8 mouse cellular contexts compared by ENCODE assay signal in genomic region chr12:8344897-8345296, GRCm38 (mm10). TPM values are rescaled to one million over a fixed set of nuclear protein-coding genes. Genes with fewer than 3 reads are reported as not detected.
A peak's percentile ranks its signal among the peaks of the same experiment; 100 is the strongest.
DNase-seq lines count a peak whose midpoint lies in the region; ATAC-seq lines count a peak whose summit lies in the region.

No protein-coding gene starts in this region.

- no peaks in the 10 kb centered on the region for H3K9me3 ChIP-seq in kidney, embryonic 14.5 days (ENCODE audit: control insufficient read depth, low read length)
- H3K9me3 ChIP-seq in liver, embryonic 15.5 days (replicated peaks) = no peaks in the 10 kb centered on the region

- peaks cover 9% of the 10 kb centered on the region; the same call in 1 of the 2 replicates for H3K36me3 ChIP-seq in kidney, embryonic 14.5 days (ENCODE audit: control insufficient read depth, insufficient read depth, low read length)
- H3K36me3 ChIP-seq in liver, embryonic 15.5 days (replicated peaks) = no peaks in the 10 kb centered on the region

- H3K4me3 ChIP-seq in kidney, embryonic 14.5 days (ENCODE audit: low read length) = no peak overlapping the region
- H3K4me3 ChIP-seq in liver, embryonic 15.5 days (replicated peaks) = 0 out of 2 replicates have a peak overlapping the region, but pooled peaks have one; percentile 4

- WGBS in kidney, embryonic 14.5 days = 33% methylated on average over 9 of the region's 9 CpGs
- 12% methylated on average over 9 of the region's 9 CpGs for WGBS in liver, embryonic 15.5 days (ENCODE audit: insufficient replicate concordance)

- H3K27ac ChIP-seq in kidney, embryonic 14.5 days (ENCODE audit: low read depth, low read length) = peak overlapping the region; percentile 20; the same call in 1 of the 2 replicates
- H3K27ac ChIP-seq in liver, embryonic 15.5 days (replicated peaks) = peak overlapping the region; percentile 79

- peak; percentile 37; the same call in 1 of the 2 replicates for ATAC-seq in kidney, embryonic 14.5 days (ENCODE audit: low FRiP score, low TSS enrichment)
- ATAC-seq in liver, embryonic 15.5 days (ENCODE audit: insufficient read depth) = peak; percentile 41; the same call in 1 of the 2 replicates

- H3K4me1 ChIP-seq in kidney, embryonic 14.5 days (ENCODE audit: control insufficient read depth, insufficient read depth, low read length) = peaks cover 13% of the 10 kb centered on the region
- H3K4me1 ChIP-seq in liver, embryonic 15.5 days (replicated peaks) = peaks cover 5% of the 10 kb centered on the region

- H3K4me2 ChIP-seq in kidney, embryonic 14.5 days (replicated peaks; ENCODE audit: low read depth, low read length) = no peak overlapping the region
- H3K4me2 ChIP-seq in liver, embryonic 15.5 days = peak overlapping the region; percentile 25

- peak; percentile 70 to 77 for DNase-seq in adrenal gland, adult (ENCODE audit: inconsistent age in 2 of 2, low spot score in 1 of 2)
- no peak for DNase-seq in adrenal gland, postnatal 4 days (ENCODE audit: low spot score in 2 of 2)
- peak; percentile 90 for DNase-seq in 416B (ENCODE audit: low read depth)
- peak; percentile 73 to 90 for DNase-seq in heart, adult 18-20 months
- DNase-seq in right cerebral cortex, postnatal 36 days (ENCODE audit: low spot score in 2 of 2) = peak; percentile 82 to 89
- DNase-seq in cerebellum, adult 9-11 months = no peak

- 0 out of 2 replicates have a peak overlapping the region, but pooled peaks have one; percentile 12 for H3K9ac ChIP-seq in kidney, embryonic 14.5 days (ENCODE audit: low read depth, low read length)
- H3K9ac ChIP-seq in liver, embryonic 15.5 days = no peak overlapping the region

- no peaks in the 10 kb centered on the region for H3K27me3 ChIP-seq in kidney, embryonic 14.5 days (ENCODE audit: control insufficient read depth, insufficient read depth, low read length)
- no peaks in the 10 kb centered on the region for H3K27me3 ChIP-seq in liver, embryonic 15.5 days

RNA-seq across cellular contexts. Expression of gene Hs1bp3, which starts 31.7 kb away (rescaled TPM):
- total RNA-seq in adrenal gland, postnatal 4 days (2021) = 10 to 100 TPM; 17.0 to 18.5 TPM
- total RNA-seq in heart, adult 18-20 months (2021) = 10 to 100 TPM; 13.8 to 15.6 TPM
- 9.1 and 11.6 TPM in 2 replicates for polyA plus RNA-seq in kidney, embryonic 14.5 days (2014; fragmentation: Nextera tagmentation; extraction: Ambion mirVana)
- polyA plus RNA-seq in liver, embryonic 15.5 days (2015; fragmentation: Nextera tagmentation; extraction: Ambion mirVana) = 4.0 and 4.3 TPM in 2 replicates

RNA-seq across cellular contexts. Expression of gene Gdf7, which starts 43.1 kb away (rescaled TPM):
- under 1 TPM in 1 of 2 experiments, not detected in 1; 0.20 TPM for total RNA-seq in adrenal gland, postnatal 4 days (2021)
- under 1 TPM; 0.17 to 0.26 TPM for total RNA-seq in heart, adult 18-20 months (2021)
- 0.99 and 1.3 TPM in 2 replicates for polyA plus RNA-seq in kidney, embryonic 14.5 days (2014; fragmentation: Nextera tagmentation; extraction: Ambion mirVana)
- not detected in 2 replicates for polyA plus RNA-seq in liver, embryonic 15.5 days (2015; fragmentation: Nextera tagmentation; extraction: Ambion mirVana)

Comparison
In these comparisons a context has a peak if more than half of its experiments do, and no peak if none do; other contexts are left out.
1. DNase-seq: peak in adrenal gland, adult (2 of 2), 416B (single experiment), heart, adult 18-20 months (2 of 2) and right cerebral cortex, postnatal 36 days (2 of 2); none in adrenal gland, postnatal 4 days (0 of 2) and cerebellum, adult 9-11 months (single experiment).